Mouse (Mus musculus): ENCODE data around the gene Lrmp. TPM values are rescaled to one million over a fixed set of nuclear protein-coding genes. Genes with fewer than 3 reads are reported as not detected.

Gene Lrmp
- polyA plus RNA-seq, 1 experiment from 2014 or later = 31.4 TPM

GRCm38 (mm10) chr6:145224246-145224645 lies 108.8 kb downstream of the Lrmp start:
- Histone ChIP-seq H3K4me1 (ENCODE audit: control insufficient read depth, insufficient read depth, low read length) (no peaks in the 10 kb centered on the region), H3K27ac (ENCODE audit: low read length) (no peak overlapping the region), H3K4me3 (replicated peaks; ENCODE audit: low read length) (no peak overlapping the region), H3K9ac (ENCODE audit: low read length) (no peak overlapping the region), H3K9me3 (replicated peaks; ENCODE audit: control insufficient read depth, low read length) (no peaks in the 10 kb centered on the region), H3K36me3 (ENCODE audit: control insufficient read depth, insufficient read depth, low read length) (peaks cover 4% of the 10 kb centered on the region; the same call in 1 of the 2 replicates), H3K4me2 (ENCODE audit: low read depth, low read length) (no peak overlapping the region), H3K27me3 (ENCODE audit: control insufficient read depth, insufficient read depth, low read length) (no peaks in the 10 kb centered on the region)
- 88% methylated on average over 6 of the region's 6 CpGs for WGBS
- no peak for ATAC-seq (ENCODE audit: insufficient read depth, low FRiP score)

Other genes starting within 250 kb of the Lrmp start
- gene Bcat1, start 39.5 kb upstream of the Lrmp start, polyA plus RNA-seq (2015; fragmentation: Nextera tagmentation; extraction: Ambion mirVana) = 15.9 and 24.1 TPM in 2 replicates
- gene Casc1, start 95.4 kb downstream of the Lrmp start, polyA plus RNA-seq (2015; fragmentation: Nextera tagmentation; extraction: Ambion mirVana) = 0.25 and 0.43 TPM in 2 replicates
- gene Etfrf1, start 95.5 kb downstream of the Lrmp start, polyA plus RNA-seq (2015; fragmentation: Nextera tagmentation; extraction: Ambion mirVana) = 34.8 and 39.1 TPM in 2 replicates
- gene Kras, start 134.6 kb downstream of the Lrmp start, polyA plus RNA-seq (2015; fragmentation: Nextera tagmentation; extraction: Ambion mirVana) = 58.6 and 64.9 TPM in 2 replicates